Mouse (Mus musculus) hindbrain, postnatal 0 days (tissue): ENCODE results near the gene AC124108.1. TPM values are rescaled to one million over a fixed set of nuclear protein-coding genes. Genes with fewer than 3 reads are reported as not detected.

Source experiments
- ATAC-seq: fragments of 200-750 bp; cut with Nextera tagmentation; 2 replicates; pipeline ENCODE4 v1.8.0; 2017; ENCODE audit warnings: mild to moderate bottlenecking, moderate TSS enrichment, moderate library complexity
- DNase-seq: peaks from one replicate; pipeline ENCODE4 v3.0.0-alpha.2; 2015; ENCODE audit warnings: low spot score
- H3K27ac ChIP-seq: fragments of 300-500 bp; sonication (generic); 2 replicates; pipeline ENCODE4 v1.5.1; 2014; ENCODE audit warnings: mild to moderate bottlenecking
- H3K27me3 ChIP-seq: fragments of 300-500 bp; sonication (generic); 2 replicates; pipeline ENCODE4 v1.6.1; 2014; ENCODE audit warnings: low read length, mixed read lengths; ENCODE audit not compliant: insufficient read depth
- H3K36me3 ChIP-seq: fragments of 300-500 bp; sonication (generic); 2 replicates; pipeline ENCODE4 v1.6.1; 2014; ENCODE audit warnings: low read length, mixed read lengths; ENCODE audit not compliant: insufficient read depth
- H3K4me1 ChIP-seq: fragments of 300-500 bp; sonication (generic); 2 replicates; pipeline ENCODE4 v1.6.1; 2014; ENCODE audit warnings: antibody characterized with exemption, low read length, mixed read lengths; ENCODE audit not compliant: insufficient read depth
- H3K4me2 ChIP-seq: fragments of 300-500 bp; sonication (generic); 2 replicates; pipeline ENCODE4 v1.6.1; 2014; ENCODE audit warnings: low read depth, mild to moderate bottlenecking, low read length, moderate library complexity, mixed read lengths
- H3K4me3 ChIP-seq: fragments of 300-500 bp; sonication (generic); 2 replicates; pipeline ENCODE4 v1.5.1; 2014; ENCODE audit warnings: low read length
- H3K9ac ChIP-seq: fragments of 300-500 bp; sonication (generic); replicated peaks from 2 replicates; pipeline ENCODE4 v1.6.1; 2014; ENCODE audit warnings: mild to moderate bottlenecking, low read length, moderate library complexity, mixed read lengths
- H3K9me3 ChIP-seq: fragments of 300-500 bp; sonication (generic); 2 replicates; pipeline ENCODE4 v1.6.1; 2016; ENCODE audit warnings: low read length, mixed read lengths
- CTCF ChIP-seq: IDR thresholded peaks from 2 replicates; pipeline ENCODE4 v1.5.1; 2016; ENCODE audit warnings: antibody characterized with exemption, control low read depth, low read depth
- WGBS: fragments of 180-500 bp; shearing (Covaris S2); extraction: QIAGEN DNeasy Blood & Tissue Kit; methylation state at CpG from one replicate; pipeline ENCODE4 v1.1.7; 2014; 5-methylcytosine and 5-hydroxymethylcytosine counted together
- polyA plus RNA-seq: library from polyadenylated mRNA; unstranded; fragments of >200 nt; fragmentation: Nextera tagmentation; extraction: Ambion mirVana; gene quantifications from 2 replicates; pipeline ENCODE4 v1.2.1, GENCODE M21; 2015
- total RNA-seq: library from RNA; depleted of rRNA; stranded (reverse); fragments of >200 nt; gene quantifications from 2 replicates; pipeline ENCODE4 v1.2.3, GENCODE M21; 2014

AC124108.1 gene
- total and polyA plus RNA-seq, 2 experiments from 2014 or later, result 0.70 to 4.8 TPM

DNA sequence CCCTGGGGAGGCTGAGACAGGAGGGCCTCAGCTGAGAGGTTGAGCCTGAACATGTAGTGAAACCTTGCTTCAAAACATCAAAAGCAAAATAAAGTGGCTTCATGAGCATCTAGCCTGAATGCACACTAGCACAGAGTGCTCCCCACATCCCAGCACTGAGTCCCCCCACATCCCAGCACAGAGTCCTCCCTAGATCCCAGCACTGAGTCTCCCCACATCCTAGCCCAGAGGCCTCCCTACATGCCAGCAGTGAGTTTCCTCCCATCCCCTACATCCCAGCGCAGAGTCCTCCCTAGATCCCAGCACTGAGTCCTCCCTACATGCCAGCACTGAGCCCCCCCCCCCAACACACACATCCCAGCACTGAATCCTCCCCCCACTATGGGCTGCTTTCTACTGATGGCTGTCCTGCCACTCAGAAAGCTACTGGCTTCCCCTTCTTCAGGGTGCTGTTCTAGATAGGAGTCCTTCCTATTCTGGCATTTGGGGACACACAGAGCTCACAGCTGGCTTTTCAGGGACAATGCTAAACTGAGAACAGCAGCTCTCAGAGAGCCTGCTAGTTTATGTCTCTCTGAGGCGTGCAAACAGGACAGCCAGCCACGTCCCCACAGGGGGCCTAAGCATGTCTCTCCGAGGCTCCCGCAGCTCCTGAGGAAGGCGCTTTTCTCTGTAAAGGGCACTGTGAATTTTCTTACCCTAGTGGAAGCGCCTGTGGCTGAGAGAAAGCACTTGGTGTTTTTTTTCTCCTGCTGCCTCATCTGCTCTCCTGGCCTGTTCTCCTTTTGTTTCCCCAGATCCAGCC, 40.4 kb downstream of the AC124108.1 start:
- no peak overlapping the region for H3K4me3 ChIP-seq
- no peak overlapping the region for H3K27ac ChIP-seq
- 29% methylated on average over 7 of the region's 7 CpGs for WGBS
- ATAC-seq (no peak), DNase-seq (peak; percentile 35)
- no peaks in the 10 kb centered on the region for H3K27me3 ChIP-seq
- no peak overlapping the region for H3K4me2 ChIP-seq
- no peak overlapping the region for H3K9ac ChIP-seq
- TF ChIP-seq CTCF, result no peak
- H3K36me3 ChIP-seq, result no peaks in the 10 kb centered on the region
- H3K9me3 ChIP-seq, result no peaks in the 10 kb centered on the region
- H3K4me1 ChIP-seq, result no peaks in the 10 kb centered on the region

DNA sequence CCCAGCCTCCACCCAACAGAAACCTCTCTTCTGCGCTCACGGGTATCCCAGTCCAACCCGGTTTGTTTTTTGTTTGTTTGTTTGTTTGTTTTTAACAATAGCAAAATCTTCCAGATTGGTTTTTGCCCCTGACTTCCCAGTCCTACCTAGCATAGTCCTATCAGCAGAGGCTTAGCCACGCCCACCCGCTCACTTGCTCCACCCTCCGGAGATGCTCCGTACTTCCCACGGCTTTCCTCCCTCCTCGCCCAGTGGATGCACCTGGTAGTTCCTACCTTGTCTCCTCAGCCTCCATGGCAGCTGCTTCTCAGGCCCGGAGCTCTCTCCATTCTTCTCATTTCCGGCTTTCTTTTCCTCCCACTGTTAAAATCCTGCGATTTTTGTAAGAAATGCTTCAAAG, 42.3 kb downstream of the AC124108.1 start:
- DNase-seq, result peak; percentile 59
- TF ChIP-seq CTCF, result peak; percentile 59

DNA sequence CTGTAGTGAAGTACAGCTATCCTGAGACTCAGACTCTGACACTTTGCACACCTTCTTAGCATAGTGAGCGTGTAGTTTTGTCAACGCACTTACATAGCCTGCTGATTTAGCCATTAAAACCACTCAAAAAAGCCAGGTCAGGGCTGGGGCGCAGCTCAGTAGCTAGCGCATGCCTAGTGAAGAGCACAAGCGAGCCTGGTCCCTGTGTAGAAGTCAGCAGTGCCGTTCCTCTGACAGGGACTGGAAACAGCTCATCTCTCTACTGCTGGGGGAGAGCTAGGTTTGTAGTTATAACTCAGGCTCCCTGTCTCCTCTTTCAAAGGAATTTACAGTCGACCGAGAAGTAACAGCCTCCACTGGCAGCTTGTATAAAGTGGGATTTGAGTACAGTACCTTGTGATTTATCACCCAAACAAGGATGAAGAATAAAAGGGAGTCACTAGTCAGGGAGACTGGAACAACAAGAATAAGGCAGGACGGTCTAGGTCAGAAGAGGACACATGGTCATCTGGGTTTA, 43.6 kb downstream of the AC124108.1 start:
- no peak for ATAC-seq
- no peaks in the 10 kb centered on the region for H3K9me3 ChIP-seq
- no peak for TF ChIP-seq CTCF
- no peak overlapping the region for H3K9ac ChIP-seq
- no peaks in the 10 kb centered on the region for H3K27me3 ChIP-seq
- no peak overlapping the region for H3K4me3 ChIP-seq
- H3K27ac ChIP-seq, result no peak overlapping the region
- H3K36me3 ChIP-seq, result no peaks in the 10 kb centered on the region
- DNase-seq, result no peak
- no peaks in the 10 kb centered on the region for H3K4me1 ChIP-seq
- H3K4me2 ChIP-seq, result no peak overlapping the region
- 76% methylated on average over 9 of the region's 9 CpGs for WGBS

More for the DNA sequence above, 42.3 kb downstream of the AC124108.1 start:
- Histone ChIP-seq H3K27me3 (no peaks in the 10 kb centered on the region), H3K4me3 (no peak overlapping the region), H3K4me1 (no peaks in the 10 kb centered on the region), H3K4me2 (no peak overlapping the region), H3K27ac (no peak overlapping the region), H3K9ac (no peak overlapping the region), H3K36me3 (no peaks in the 10 kb centered on the region), H3K9me3 (no peaks in the 10 kb centered on the region)
- WGBS, result 27% methylated on average over 12 of the region's 12 CpGs
- ATAC-seq, result peak; percentile 77

DNA sequence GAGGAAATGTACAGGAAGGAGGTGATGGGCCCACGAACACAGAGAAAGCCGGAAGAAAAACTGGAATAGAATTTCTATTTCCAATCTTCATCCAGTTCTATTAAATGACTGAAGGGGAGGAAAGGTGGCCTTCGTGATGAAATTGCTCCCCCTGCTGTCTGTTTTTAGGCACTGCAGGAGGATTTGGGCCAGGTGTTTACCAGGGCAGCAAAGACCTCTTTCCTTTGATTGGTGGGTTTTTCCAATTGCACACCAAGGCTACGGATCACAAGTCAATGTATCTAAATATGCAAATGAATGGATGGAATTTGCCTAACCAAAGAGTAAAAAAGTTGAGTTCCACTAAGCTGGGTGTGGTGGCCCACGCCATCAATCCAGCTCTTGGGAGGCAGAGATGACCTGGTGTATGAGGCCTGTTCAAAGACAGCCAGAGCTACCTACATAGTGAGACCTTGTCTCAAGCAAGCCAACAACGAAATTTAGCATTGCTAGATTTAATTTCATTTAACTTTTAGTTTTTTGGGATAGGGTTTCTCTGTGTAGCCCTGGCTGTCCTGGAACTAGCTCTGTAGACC, 46.4 kb downstream of the AC124108.1 start:
- Histone ChIP-seq H3K4me3 (no peak overlapping the region), H3K4me1 (no peaks in the 10 kb centered on the region), H3K9ac (no peak overlapping the region), H3K27me3 (no peaks in the 10 kb centered on the region), H3K4me2 (no peak overlapping the region), H3K27ac (no peak overlapping the region), H3K9me3 (no peaks in the 10 kb centered on the region), H3K36me3 (no peaks in the 10 kb centered on the region)
- TF ChIP-seq CTCF, result peak; percentile 94
- 26% methylated on average over 6 of the region's 6 CpGs for WGBS
- DNase-seq (peak; percentile 80), ATAC-seq (peak; percentile 51; the same call in 1 of the 2 replicates)

DNA sequence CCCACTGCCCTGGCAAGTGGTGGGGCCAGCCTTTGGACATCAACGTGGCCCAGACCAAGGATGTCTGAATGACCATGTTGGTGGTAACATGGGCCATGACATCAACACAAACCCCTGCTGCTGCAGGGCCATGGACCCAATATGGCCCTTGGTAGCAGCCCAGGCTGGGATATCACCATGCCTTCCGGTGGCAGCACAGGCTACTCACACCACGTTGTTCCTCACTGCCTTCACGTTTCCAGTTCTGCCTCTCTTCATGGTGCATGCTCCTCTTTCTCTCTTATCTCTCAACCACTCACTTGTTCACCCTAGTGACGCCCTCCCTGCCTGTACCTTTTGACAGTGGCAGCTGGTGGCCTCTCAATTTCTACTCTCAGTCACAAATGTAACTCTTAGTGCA, 53.8 kb downstream of the AC124108.1 start:
- 83% methylated on average over 5 of the region's 5 CpGs for WGBS
- DNase-seq, result no peak
- ATAC-seq, result no peak

DNA sequence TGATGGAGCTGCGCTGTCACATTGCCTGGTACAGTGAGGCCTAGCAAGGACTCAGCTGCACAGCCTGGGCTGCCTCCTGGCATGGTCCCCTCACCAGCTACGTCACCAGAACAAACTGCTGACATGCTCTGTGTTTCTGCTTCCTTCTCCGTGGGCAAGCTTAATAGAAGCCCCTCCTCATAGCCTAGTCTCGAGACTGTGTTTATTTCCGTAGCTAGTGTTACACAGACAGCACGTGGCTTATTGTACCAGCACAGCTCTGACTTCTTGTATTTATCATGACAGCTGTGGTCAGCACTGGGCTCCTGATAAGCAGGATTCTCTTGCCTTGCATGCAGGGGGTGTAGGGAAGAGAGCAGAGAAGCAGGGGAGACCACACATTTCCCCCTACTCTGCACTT, 54.9 kb downstream of the AC124108.1 start:
- H3K4me1 ChIP-seq, result no peaks in the 10 kb centered on the region
- H3K27me3 ChIP-seq, result no peaks in the 10 kb centered on the region
- 47% methylated on average over 6 of the region's 6 CpGs for WGBS
- H3K9me3 ChIP-seq, result no peaks in the 10 kb centered on the region
- no peak for TF ChIP-seq CTCF
- H3K36me3 ChIP-seq, result no peaks in the 10 kb centered on the region
- no peak overlapping the region for H3K4me2 ChIP-seq
- no peak overlapping the region for H3K4me3 ChIP-seq
- no peak for DNase-seq
- H3K27ac ChIP-seq, result no peak overlapping the region
- ATAC-seq, result no peak
- no peak overlapping the region for H3K9ac ChIP-seq

More for the DNA sequence above, 53.8 kb downstream of the AC124108.1 start:
- Histone ChIP-seq H3K27me3 (no peaks in the 10 kb centered on the region), H3K9me3 (no peaks in the 10 kb centered on the region), H3K9ac (no peak overlapping the region), H3K4me2 (no peak overlapping the region), H3K27ac (no peak overlapping the region), H3K4me1 (no peaks in the 10 kb centered on the region), H3K4me3 (no peak overlapping the region), H3K36me3 (no peaks in the 10 kb centered on the region)
- TF ChIP-seq CTCF, result no peak

DNA sequence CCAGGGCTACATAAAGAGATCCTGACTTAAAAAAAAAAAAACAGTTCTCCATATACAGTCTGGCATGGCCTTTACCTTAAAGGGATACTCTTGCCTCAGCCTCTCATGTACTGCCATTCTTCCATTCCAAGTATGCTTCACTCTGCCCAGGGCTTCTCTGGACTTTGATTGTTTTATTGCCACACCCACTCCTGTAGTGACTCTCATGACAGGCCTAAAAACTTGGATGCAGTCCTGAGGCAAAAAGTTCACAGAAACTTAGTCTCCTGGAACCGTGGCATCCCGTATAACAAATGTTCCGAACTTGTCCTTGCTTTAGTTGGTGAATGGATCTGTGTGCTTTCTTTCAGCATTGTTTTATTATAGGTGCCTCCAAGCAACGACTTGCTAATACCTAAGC, 55.4 kb downstream of the AC124108.1 start:
- H3K9me3 ChIP-seq, result no peaks in the 10 kb centered on the region
- H3K4me1 ChIP-seq, result no peaks in the 10 kb centered on the region
- ATAC-seq (no peak), DNase-seq (no peak)
- no peak overlapping the region for H3K27ac ChIP-seq
- WGBS, result 86% methylated on average over 4 of the region's 4 CpGs
- TF ChIP-seq CTCF, result no peak
- H3K4me2 ChIP-seq, result no peak overlapping the region
- no peak overlapping the region for H3K9ac ChIP-seq
- no peaks in the 10 kb centered on the region for H3K27me3 ChIP-seq
- H3K36me3 ChIP-seq, result no peaks in the 10 kb centered on the region
- no peak overlapping the region for H3K4me3 ChIP-seq
